Mouse (Mus musculus): ENCODE data around the gene Bfsp2. TPM values are rescaled to one million over a fixed set of nuclear protein-coding genes. Genes with fewer than 3 reads are reported as not detected.

Bfsp2 gene
- total RNA-seq, 2 experiments from 2014 or later = 1.3 TPM; not detected in 1

DNA sequence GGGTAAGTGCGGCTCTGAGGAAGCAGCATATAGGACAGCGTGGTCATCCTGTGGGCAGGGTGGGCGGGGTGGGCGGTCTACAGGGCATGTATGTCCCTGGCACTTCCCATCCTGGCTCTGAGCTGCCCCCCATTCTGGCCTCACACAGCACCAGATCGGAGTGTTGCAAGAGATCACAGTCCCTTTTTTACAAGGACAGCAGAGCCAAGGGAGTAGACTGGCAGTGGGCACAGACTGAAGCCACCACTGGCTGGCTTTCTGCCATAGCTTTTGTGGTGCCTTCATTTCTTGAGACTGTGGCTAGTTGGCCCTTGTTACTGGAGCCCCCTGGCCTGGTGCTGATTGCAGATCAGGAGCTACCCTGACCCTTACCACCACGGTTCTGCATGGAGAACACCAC lies 6.0 kb upstream of the Bfsp2 start:
- no peak for ATAC-seq (ENCODE audit: poor library complexity, severe bottlenecking)

DNA sequence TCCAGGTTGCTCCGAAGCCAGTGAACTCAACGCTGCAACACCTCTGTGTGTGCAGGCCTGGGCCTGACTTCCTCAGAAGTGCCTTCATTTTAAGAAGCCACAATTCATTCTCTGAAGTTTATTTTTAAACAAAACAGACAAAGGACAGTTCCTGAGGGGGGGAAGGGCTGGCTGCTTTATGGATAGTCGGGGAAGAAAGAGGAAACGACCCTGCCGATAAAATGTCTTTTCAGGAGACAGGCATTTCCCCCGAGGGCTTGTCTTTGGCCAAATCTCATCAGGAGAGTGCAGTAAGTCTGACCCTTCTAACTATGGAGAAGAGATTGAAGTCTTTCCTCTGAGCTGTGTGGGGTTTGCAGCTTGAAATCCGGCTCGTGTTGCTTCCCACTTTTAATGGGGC lies 5.4 kb upstream of the Bfsp2 start:
- no peak for ATAC-seq (ENCODE audit: poor library complexity, severe bottlenecking)

DNA sequence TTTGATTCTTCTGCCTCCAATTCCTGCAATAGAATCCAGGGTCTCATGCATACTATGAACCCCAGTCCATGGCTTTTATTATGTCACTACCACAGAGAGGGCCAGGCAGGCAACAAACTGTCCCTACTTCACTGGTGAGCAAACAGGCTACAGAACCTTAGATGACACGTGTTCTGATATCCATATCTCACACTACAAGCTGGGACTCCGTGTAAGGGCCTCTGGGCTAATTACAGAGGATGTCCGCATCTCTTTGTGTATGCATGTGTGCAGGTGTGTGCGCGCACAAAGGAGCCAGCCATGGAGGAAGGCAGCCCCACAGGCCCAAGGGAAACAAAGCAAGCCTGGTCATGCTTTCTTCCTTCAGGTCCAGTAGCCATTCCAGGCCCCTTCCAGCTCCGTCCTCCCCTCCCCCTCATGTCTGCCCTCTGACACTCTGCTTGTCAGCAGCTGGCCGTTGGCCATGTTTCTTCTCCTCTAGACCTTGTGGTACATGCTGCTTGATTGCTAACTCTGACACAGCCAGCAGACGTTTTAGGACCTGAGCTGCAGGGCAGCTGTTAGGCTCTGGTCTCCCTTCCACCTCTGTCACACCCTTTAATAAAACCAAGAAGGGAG lies 492 bp upstream of the Bfsp2 start:
- no peak for ATAC-seq (ENCODE audit: poor library complexity, severe bottlenecking)

DNA sequence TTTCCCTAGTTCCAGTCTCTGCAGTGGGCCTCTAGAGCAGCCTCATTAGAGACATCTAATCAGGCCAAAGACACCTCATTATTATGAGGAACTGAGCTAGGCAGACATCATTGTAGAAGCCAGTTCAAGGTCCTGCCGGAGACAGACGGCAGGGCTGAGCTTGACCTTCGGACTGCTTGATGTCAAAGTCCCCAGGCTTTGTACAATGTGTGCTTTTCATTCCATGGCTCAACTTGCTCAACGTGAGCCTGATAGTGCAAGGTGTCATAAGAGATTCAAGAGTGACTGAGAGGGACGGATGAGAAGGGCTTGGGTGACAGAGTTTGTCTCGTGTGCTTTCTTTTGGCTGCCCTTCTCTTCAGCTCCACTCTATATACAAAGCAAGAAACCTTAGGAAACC lies 4.8 kb downstream of the Bfsp2 start:
- no peak for ATAC-seq (ENCODE audit: poor library complexity, severe bottlenecking)

DNA sequence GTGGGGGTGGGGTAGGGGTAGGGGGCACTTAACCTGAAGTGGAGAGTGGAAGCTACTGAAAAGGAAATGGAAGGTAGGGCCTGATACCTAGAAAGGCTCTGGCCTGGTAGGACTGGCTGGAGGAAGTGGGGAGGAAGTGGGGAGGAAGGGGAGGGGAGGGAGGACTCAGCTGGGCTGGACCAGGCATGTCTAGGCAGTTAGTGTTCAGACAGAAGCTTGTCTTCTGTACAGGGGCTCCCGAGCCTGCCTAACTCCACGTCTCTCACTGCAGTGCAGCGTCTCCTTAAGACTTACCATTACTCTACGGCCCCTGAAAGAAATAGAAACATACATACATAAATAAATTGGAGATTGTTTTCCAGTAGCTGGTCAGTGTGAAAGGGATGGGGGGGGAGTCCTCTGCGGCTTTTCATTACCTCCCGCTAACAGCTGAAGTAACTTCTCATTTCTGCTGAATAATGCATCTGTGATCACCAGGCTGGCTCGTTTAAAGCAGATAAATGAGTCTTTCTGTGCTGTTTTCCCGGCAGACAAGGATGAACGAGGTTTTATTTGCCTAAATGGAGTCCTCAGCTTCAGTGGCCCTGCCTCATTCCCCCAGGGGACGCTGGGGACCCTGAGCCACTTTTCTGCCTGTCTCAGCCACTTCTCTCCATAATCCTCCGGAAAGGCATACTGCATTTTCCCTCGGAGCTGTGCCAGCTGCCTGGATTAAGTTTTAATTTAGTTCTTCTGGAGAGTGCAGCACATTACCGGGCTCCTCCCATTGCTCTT lies 6.1 kb downstream of the Bfsp2 start:
- ATAC-seq (ENCODE audit: poor library complexity, severe bottlenecking) = peak; percentile 80

DNA sequence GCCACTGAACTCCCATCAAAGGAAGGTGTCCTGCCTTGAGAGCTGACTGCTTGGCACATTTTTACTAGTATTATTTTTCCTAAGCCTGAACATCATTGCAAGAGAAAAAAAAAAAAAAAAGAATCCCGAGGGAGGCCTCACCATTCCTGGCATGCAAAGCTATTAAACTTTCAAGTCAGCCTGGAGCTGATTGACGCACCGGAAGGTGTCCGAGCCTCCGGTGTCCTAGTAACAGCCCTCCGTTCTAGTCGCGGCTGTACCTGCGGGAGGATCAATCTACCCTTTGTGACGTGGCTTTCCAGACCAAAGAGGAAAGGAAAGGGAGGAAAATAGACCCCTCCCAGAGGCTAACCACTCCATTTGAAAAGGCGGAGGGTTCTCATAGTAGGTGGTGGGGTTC lies 8.4 kb downstream of the Bfsp2 start:
- ATAC-seq (ENCODE audit: poor library complexity, severe bottlenecking) = no peak

DNA sequence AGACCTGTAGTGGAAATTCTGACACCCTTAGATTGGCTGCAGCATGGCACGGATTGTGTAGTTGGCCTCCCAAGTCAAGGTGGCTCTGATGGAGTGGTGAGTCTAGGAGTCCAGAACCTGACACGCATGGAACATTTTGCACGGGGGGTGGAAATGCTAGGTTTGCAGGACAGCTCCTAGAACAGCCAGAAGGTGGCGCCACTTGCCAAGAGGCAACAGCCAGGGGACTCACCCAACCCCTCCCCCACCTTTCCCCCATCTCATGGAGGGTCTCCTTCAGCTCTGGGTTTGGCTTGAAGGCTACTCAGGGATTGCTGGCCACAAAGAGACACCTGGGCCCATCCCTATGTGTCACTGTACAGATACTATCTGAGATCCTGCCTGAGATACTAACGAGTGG lies 10.7 kb downstream of the Bfsp2 start:
- no peak for ATAC-seq (ENCODE audit: poor library complexity, severe bottlenecking)

DNA sequence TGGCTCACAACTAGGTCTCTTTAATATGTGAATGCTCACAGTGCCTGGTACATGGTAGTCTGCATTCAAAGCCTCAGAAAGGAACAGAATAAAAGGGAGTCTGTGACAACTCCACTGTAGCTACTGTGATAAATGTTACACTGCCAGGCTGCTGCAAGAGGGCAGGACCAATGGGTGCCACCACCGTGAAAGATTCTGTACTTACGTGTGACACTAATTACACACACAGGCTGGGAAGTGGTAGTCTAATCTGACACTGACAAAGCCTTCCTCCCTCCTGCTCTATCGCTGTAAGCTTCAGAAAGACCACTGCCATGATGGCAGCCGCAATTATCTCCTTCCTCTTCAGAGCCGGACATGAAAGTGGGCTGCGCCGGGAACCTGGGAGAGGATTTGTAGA lies 11.3 kb downstream of the Bfsp2 start:
- no peak for ATAC-seq (ENCODE audit: poor library complexity, severe bottlenecking)

DNA sequence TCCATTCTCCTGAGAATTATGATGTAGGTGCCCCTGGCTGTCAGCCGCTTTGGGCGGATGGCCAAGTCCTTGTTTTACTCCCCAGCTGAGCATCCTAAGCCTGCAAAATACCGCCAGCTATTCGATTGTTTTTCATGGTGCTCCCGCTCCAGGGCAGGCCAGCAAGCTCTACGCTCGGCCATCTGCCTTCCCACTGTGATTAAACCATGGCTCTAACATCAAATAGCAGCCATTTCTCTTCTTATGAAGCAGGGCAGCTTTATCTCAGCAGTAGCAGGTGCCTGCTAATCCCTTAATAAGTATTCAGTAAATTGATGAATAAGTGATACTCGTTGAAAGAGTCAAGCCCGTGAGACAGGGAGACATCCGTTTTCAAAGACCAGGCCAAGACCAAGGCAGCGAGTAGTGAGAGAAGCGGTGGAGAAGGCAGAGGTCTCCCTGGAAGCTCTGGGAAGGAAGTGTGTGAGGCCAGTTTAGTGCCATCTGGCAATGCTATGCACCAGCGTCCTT lies 14.5 kb downstream of the Bfsp2 start:
- no peak for ATAC-seq (ENCODE audit: poor library complexity, severe bottlenecking)

DNA sequence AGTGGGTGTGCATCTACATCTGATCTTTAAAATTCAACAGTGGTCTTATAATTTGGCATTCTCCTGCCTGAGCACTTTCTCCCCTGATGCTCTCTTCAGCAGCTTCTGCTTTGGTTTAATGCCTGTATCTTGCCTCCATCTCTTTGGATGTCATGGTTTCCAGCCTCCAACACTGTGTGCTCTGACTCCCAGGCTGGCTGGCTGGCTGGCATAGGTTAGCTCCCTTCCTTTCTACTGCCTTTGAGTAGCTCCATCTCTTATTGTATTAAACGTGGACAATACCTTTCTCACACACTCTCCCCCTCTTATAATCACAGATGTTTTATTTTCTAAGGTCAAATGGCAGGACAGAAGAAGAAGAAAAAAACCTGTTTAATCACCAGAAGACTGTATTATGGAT lies 14.9 kb downstream of the Bfsp2 start:
- no peak for ATAC-seq (ENCODE audit: poor library complexity, severe bottlenecking)

DNA sequence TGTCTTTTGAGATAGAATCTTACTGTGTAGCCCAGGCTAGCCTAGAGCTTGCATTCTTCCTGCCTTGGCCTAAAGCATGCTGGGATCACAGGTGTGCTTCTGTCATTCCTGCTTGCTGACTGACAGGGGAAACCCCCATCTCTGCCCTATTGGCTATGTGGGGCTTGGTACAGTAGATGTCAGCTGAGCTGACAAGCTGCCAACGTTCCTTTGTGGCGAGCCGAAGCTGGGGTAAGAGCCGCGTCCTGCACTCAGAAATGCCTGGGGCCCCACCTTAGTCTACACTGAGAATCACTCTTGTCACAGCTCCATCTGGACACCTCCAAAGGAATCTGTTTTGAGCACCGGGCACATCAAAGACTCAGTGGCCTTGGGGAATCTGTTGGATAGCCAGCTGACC lies 16.4 kb downstream of the Bfsp2 start:
- ATAC-seq (ENCODE audit: poor library complexity, severe bottlenecking) = no peak

DNA sequence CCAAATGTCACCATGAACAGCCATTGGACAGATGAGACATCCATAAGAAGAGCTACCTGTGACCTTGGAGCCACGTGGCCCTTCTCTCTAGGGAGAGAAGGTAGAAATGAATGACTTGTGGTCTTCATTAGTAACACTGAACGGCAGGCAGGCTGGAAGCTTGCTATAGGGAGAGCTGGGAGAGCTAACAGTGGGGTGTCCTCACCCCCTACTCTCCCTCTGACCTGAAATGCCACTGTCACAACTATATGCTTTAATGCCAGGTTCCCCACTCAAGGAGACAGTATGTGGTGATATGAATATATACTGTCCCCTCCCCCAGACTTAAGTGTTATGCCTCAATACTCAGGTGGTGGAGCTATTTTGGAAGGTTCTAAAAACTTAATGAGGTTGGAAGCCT lies 20.4 kb downstream of the Bfsp2 start:
- no peak for ATAC-seq (ENCODE audit: poor library complexity, severe bottlenecking)

DNA sequence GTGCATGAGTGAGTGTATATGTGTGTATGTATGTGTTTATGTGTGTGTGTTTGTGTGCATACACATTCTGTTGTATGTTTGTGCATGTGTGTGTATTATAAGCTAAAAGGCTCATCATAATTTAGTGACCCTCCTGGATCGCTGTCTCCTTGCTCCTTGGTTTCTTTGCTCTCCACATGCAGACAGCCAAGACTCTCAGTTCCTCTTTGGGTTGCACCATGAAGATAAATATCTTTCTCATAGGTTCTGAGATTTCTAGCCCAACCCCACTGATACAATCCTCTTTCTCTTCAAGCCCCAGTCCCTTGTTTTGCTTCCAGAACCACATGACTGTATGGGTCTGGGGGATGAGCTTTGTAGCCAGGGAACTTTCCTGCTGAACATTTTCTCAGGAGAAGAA lies 20.9 kb downstream of the Bfsp2 start:
- peak; percentile 52; the same call in 1 of the 2 replicates for ATAC-seq (ENCODE audit: poor library complexity, severe bottlenecking)

DNA sequence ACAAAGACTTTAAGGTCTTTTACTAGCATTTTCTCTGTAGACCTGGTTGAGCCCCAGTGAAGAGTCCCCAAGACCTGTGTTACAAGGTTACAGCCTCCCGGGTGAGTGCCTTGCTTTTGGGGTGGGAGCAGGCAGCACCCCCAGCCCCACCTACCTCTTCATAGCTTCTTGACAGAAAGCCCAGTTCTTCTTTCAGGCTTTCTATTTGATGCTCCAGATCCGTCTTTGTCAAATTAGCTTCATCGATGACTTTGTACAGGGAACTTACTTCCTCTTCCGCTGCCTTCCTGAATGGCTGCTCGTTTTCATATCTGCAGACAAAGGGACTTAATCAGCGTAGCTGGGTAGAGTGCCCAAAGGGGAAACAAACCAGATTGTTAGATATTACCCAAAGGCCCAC lies 30.6 kb downstream of the Bfsp2 start:
- peak; percentile 50; the same call in 1 of the 2 replicates for ATAC-seq (ENCODE audit: poor library complexity, severe bottlenecking)

DNA sequence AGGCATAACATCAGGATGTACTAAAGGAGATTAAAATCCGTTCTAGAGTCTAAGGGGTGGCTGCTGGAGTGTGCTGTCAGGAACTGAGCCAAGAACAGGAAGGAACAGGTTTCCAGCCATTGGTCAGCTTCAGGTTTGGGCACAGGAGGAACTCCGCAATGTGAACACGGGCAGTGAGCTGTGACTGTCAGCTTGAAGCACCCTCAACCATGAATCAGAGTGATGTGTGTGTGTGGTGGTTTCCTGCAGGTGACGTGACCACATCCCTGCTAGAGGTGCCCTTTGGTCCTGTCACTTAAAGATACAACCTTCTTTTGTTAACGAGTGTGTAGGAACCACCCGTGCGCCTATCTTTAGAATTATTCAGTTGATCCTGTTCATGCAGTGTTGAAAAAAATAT lies 31.1 kb downstream of the Bfsp2 start:
- ATAC-seq (ENCODE audit: poor library complexity, severe bottlenecking) = peak; percentile 95

DNA sequence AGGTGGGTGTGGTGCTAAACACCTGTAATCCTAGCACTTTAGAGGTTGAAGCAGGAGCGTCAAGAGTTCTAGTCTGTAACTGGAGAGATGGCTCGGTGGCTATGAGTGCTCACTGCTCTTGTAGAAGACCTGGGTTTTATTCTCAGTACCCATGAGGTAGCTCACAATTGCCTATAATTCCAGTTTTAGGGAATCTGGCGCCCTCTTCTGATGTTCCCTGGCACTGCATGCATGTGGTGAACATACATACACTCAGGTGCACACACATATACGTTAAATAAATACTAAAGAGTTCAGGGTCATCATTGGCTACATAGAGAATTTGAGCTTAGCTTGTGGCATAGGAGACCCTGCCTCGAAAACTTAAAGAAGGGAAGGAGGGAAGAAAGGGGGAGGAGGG lies 35.6 kb downstream of the Bfsp2 start:
- ATAC-seq (ENCODE audit: poor library complexity, severe bottlenecking) = no peak

DNA sequence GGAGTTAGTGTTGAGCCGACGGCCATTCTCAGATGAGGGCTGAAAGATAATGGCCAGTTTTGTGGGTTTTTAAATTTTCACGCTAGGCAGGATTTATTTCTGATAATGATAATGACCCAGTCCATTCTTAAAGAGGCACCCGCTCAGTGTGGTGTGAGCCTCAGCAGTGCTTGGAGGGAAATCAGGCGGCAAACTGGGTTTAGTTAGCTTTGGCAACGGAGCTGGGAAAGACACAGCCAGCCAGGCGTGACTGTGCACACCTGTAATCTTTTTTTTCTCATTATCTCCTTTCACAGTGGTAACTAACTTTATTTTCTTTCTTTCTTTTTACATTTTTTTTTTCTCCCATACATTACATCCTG lies 36.4 kb downstream of the Bfsp2 start:
- ATAC-seq (ENCODE audit: poor library complexity, severe bottlenecking) = no peak

DNA sequence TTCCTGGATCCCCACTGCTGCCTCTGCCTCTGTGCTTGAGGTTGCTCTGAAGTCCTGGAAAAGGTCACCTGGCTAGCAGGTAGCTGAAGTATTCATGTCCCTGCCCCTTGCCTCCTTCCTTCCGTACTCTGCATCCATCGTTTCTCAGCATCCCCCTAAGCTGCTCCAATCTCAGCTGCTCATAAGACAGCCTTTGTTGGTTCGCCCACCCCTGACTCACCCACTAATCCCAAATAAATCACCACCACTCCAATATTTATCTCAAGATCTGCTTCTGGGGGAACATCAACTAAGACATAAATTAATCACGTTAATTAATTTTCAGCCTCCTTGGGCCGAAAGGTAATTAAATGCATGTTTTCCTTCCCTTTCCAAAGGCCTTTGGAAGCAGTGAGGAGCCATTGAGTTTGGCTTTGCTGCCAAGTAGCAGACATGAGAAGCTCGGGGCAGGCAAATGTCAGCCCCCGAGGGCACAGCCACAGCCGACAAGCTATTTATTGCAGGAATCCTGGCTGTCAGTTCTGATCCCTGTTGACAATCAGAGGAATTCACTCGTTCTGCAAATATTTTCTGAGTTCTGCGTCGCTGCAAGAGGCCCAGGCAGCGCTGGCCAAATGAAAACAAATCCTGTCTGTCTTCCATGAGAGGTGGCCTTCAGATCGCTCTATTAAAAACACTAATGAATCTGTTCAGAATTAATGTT lies 36.9 kb downstream of the Bfsp2 start:
- no peak for ATAC-seq (ENCODE audit: poor library complexity, severe bottlenecking)

DNA sequence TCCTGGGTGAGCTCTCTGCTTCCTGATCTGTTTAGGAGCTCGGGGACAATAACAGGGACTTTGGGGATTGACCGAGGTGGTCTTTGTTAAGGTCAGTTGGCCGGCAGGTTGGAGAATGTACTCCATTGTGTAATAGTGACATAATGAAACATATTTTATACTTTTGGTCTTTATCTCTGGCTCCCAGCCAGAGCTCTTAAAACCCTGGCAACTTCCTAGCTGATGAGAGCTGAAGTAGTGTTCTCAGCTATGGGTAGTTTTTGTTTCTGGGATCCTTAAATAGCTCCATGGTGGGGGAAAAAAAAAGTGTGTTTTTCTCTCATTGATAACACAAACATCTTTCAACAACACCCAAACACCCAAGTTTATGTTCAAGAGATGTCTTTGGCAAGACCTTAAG lies 39.6 kb downstream of the Bfsp2 start:
- no peak for ATAC-seq (ENCODE audit: poor library complexity, severe bottlenecking)

DNA sequence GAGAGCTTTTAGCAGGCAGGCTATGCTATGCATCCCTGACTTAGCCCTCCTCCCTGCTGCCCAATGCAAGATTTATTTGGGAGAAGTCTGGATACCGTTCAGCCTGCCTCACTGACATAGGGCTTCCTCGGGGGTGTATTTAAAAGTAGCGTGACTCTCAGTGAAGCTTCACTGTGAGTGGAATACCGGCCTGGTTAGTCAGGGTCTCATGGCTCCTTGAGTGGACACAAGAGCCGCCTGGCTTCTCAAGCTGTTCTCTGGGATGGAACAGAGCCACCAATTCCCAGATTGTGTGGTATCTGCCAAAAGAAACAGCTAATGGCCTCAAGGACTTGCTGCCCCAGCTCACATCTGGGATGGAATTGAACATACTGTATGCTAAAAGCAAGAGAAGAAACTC lies 43.1 kb downstream of the Bfsp2 start:
- no peak for ATAC-seq (ENCODE audit: poor library complexity, severe bottlenecking)

DNA sequence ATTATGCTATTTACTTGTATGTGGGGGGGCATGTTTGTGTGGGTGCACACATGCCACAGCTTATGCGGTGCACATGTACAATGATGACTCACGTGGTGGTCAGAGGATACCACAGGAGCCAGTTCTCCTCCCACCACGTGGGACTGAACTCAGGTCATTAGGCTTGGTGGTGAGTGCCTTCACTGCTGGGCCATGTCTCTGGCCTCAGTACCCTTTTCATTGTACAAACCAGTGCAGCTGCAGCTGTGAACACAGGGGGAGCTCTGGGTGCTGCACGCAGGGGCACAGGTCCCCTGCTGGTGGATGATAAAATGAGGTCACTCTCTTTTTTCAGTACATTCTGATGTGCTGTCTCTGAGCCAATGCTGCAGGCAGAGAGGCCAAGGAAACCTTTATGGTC lies 46.1 kb downstream of the Bfsp2 start:
- peak; percentile 79 for ATAC-seq (ENCODE audit: poor library complexity, severe bottlenecking)

All from megakaryocyte, adult 5-6 weeks (primary cell).